Mouse (Mus musculus) liver, embryonic 14.5 days (tissue): ENCODE data around the gene Med31. TPM values are rescaled to one million over a fixed set of nuclear protein-coding genes. Genes with fewer than 3 reads are reported as not detected.
A peak's percentile ranks its signal among the peaks of the same experiment; 100 is the strongest.

Experiments
- ATAC-seq: fragments of 200-750 bp; cut with Nextera tagmentation; 2 replicates; pipeline ENCODE4 v1.8.0; 2017; ENCODE audit warnings: moderate number of reproducible peaks, mild to moderate bottlenecking, moderate library complexity; ENCODE audit not compliant: insufficient read depth
- DNase-seq, 3 experiments: peaks; one replicate each; pipeline ENCODE4 v3.0.0-alpha.2; 2012 to 2013; ENCODE audit warnings: low read depth in 3 of 3, low spot score in 3 of 3
- H3K27ac ChIP-seq: fragments of 300-500 bp; sonication (generic); 2 replicates; pipeline ENCODE4 v1.5.1; 2014; ENCODE audit warnings: moderate library complexity, mild to moderate bottlenecking, control low read depth, inconsistent platforms
- H3K27me3 ChIP-seq: fragments of 300-500 bp; sonication (generic); 2 replicates; pipeline ENCODE4 v1.6.1; 2014; ENCODE audit warnings: mild to moderate bottlenecking, low read length, moderate library complexity; ENCODE audit not compliant: control insufficient read depth, insufficient read depth
- H3K36me3 ChIP-seq: fragments of 300-500 bp; sonication (generic); replicated peaks from 2 replicates; pipeline ENCODE4 v1.6.1; 2014; ENCODE audit warnings: low read depth; ENCODE audit not compliant: control insufficient read depth, insufficient read depth
- H3K4me1 ChIP-seq, 2 experiments: fragments of 200-500 bp in 1 of 2; fragments of 300-500 bp in 1 of 2; sonication (generic) in 1 of 2; replicated peaks; 2 replicates each; pipeline ENCODE4 v1.6.1; 2012 to 2014; ENCODE audit warnings: antibody characterized with exemption in 1 of 2, inconsistent platforms in 1 of 2, low read length in 1 of 2; ENCODE audit not compliant: control insufficient read depth in 2 of 2, insufficient read depth in 2 of 2
- H3K4me2 ChIP-seq: fragments of 300-500 bp; sonication (generic); 2 replicates; pipeline ENCODE4 v1.6.1; 2014; ENCODE audit warnings: low read depth, mild to moderate bottlenecking, control low read depth, moderate library complexity
- H3K4me3 ChIP-seq, 2 experiments: fragments of 200-500 bp in 1 of 2; fragments of 300-500 bp in 1 of 2; sonication (generic) in 1 of 2; 2 replicates each; pipeline ENCODE4 v1.5.1; 2012 to 2014; ENCODE audit warnings: low read depth in 2 of 2, low read length in 2 of 2, mild to moderate bottlenecking in 2 of 2, control low read depth in 1 of 2, inconsistent platforms in 1 of 2, moderate library complexity in 1 of 2; ENCODE audit not compliant: insufficient read depth in 1 of 2
- H3K9ac ChIP-seq: fragments of 300-500 bp; sonication (generic); replicated peaks from 2 replicates; pipeline ENCODE4 v1.6.1; 2014; ENCODE audit warnings: mild to moderate bottlenecking, control low read depth, moderate library complexity
- H3K9me3 ChIP-seq: fragments of 300-500 bp; sonication (generic); 2 replicates; pipeline ENCODE4 v1.6.1; 2016; ENCODE audit warnings: low read length, mixed read lengths; ENCODE audit not compliant: control insufficient read depth
- CTCF ChIP-seq: IDR thresholded peaks from 2 replicates; pipeline ENCODE4 v1.5.1; 2016; ENCODE audit warnings: antibody characterized with exemption, low read depth, control low read depth
- EP300 ChIP-seq: IDR thresholded peaks from 2 replicates; pipeline ENCODE4 v1.6.1; 2016; ENCODE audit warnings: antibody characterized with exemption, low read depth
- WGBS: fragments of 180-500 bp; shearing (Covaris S2); extraction: QIAGEN DNeasy Blood & Tissue Kit; methylation state at CpG from one replicate; pipeline ENCODE4 v1.1.7; 2014; ENCODE audit not compliant: insufficient replicate concordance; 5-methylcytosine and 5-hydroxymethylcytosine counted together
- polyA plus RNA-seq, 2 experiments: library from polyadenylated mRNA; depleted of rRNA in 1 of 2; stranded (reverse) in 1 of 2; unstranded in 1 of 2; fragments of >200 nt; fragmentation: Nextera tagmentation in 1 of 2; extraction: Ambion mirVana in 1 of 2; gene quantifications; 2 replicates each; pipeline versions ENCODE4 v1.2.1 to v1.2.3; 2012 to 2014

Gene Med31
- polyA plus RNA-seq, 2 experiments: 8.5 to 13.0 TPM

DNA sequence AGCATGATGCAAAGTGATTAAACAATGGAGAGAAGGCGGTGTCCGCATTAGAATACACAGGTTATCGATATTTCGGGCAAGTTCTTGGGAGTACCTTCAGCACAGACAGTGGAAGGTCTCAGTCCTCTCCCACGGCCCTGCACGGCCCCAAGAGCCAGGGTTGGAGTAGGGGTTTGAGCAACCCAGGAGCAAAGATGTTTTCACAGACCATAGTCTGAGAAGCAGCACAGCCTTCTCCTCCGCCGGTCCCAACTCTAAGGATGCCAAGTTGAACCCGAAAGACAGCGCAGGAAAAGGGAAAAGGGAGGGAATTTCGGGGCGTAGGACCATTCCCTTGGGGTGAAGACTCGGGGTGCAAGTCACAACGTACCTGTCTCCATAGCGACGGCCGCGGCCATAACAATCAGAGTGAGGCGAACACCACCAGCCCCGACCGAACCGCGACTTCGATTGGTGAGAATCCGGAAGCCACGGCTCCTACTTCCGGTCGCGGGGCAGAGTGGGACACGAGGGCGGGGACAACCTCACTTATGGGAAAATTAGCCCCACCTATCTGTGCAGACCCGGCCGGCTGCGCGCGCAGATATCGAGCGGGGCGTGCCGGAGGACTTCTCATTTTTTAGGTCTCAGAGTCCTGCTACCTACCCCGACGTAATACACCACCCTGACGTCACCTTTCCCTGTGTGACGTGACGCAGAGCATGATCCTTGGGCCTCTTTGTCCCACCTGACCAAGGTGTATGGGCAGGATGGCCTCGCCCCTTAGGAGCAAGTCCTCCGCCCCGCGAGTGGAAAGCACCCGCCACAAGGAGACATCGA lies 592 bp downstream of the Med31 start:
- WGBS: under 1% methylated on average over 51 of the region's 51 CpGs
- Histone ChIP-seq H3K9me3 (no peaks in the 10 kb centered on the region), H3K9ac (peak overlapping the region; percentile 65), H3K4me2 (peak overlapping the region; percentile 90), H3K4me1 (peaks cover 4 to 5% of the 10 kb centered on the region in 2 experiments; a peak in 2 of 4 replicates), H3K4me3 (peak overlapping the region; percentile 70 to 96), H3K27me3 (no peaks in the 10 kb centered on the region), H3K27ac (peak overlapping the region; percentile 15), H3K36me3 (peaks cover 3% of the 10 kb centered on the region)
- DNase-seq (peak; percentile 89 to 93 (median 89)), ATAC-seq (peak; percentile 97)
- TF ChIP-seq EP300: no peak
- no peak; the same call in 1 of the 2 replicates for TF ChIP-seq CTCF

- TF ChIP-seq EP300 (no peak), CTCF (no peak)
- 8% methylated on average over 17 of the region's 17 CpGs for WGBS
- ATAC-seq (no peak), DNase-seq (no peak)
- no peaks in the 10 kb centered on the region for H3K27me3 ChIP-seq
- no peaks in the 10 kb centered on the region for H3K9me3 ChIP-seq
- H3K9ac ChIP-seq: peak overlapping the region; percentile 60
- H3K4me3 ChIP-seq: peak overlapping the region; percentile 92 to 95
- H3K4me2 ChIP-seq: peak overlapping the region; percentile 96
- H3K27ac ChIP-seq: peak overlapping the region; percentile 23; the same call in 1 of the 2 replicates
- peaks cover 5 to 10% of the 10 kb centered on the region in 2 experiments; a peak in 3 of 4 replicates for H3K4me1 ChIP-seq
- peaks cover 3% of the 10 kb centered on the region for H3K36me3 ChIP-seq
These were observed 7.5 kb downstream of the Med31 start for GRCm38 (mm10) chr11:72207834-72208377.

GRCm38 (mm10) chr11:72207204-72207833 lies 8.1 kb downstream of the Med31 start, which contains the start of the genes 4933427D14Rik and Txndc17:
Gene 4933427D14Rik (minus strand): TSS chr11:72207459.
Gene Txndc17 (plus strand): TSS chr11:72207547.
- TF ChIP-seq CTCF (no peak), EP300 (no peak)
- no peaks in the 10 kb centered on the region for H3K27me3 ChIP-seq
- peaks cover 3% of the 10 kb centered on the region for H3K36me3 ChIP-seq
- peak within 1 kb of the TSS; percentile 23; the same call in 1 of the 2 replicates for H3K27ac ChIP-seq
- peaks cover 5 to 10% of the 10 kb centered on the region in 2 experiments; a peak in 3 of 4 replicates for H3K4me1 ChIP-seq
- under 1% methylated on average over 42 of the region's 42 CpGs for WGBS
- H3K9ac ChIP-seq: peak within 1 kb of the TSS; percentile 60
- peak within 1 kb of the TSS; percentile 96 for H3K4me2 ChIP-seq
- peak; percentile 91 for ATAC-seq
- peak; percentile 66 to 69 (median 67) for DNase-seq
- H3K4me3 ChIP-seq: peak within 1 kb of the TSS; percentile 92 to 95
- H3K9me3 ChIP-seq: no peaks in the 10 kb centered on the region

DNA sequence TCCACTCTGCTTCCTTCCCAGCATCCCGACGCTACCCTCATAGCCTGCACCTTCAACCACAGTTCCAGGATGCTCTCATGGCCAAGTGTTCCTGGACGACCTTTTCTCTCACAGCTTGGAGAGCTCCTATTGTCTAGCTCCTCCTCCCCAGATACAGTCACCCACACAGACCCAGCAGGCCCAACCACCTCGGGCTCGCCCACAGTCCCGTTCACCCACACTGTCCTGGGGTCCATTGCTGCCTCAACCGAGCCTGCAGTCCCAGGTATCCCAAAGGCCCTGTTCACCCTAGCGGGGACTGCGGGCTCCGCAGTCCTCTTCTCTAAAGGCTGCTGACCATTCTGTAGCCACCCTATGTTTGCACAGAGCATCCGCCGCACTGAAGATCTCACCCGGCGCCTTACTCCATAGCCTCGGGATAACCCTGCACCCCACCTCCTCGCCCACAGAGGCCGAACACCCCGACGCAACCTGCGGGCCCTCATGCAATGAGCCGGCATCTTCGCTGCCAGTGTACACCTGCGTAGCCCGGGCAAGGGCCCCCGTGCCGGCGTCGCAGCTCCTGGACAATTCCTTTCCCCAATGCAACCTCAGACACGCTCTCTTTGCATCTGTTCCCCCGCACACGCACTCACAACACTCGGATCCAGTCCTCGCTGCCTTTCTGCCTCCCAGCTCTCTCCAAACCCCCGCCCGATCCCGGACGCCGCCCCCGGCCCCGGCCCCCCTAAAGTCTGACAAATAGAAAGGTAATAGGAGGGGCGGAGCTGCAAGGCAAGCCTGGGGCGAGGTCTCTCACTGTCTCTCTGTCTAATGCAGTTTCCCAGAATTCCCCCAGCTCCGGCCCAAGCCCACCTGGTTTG lies 8.8 kb downstream of the Med31 start, which contains the start of gene Gm43951:
Gm43951 (minus strand) TSS at position 500 of the 863 bp plus-strand sequence.
- ATAC-seq: peak; percentile 25
- peak within 1 kb of the TSS; percentile 96 for H3K4me2 ChIP-seq
- H3K27me3 ChIP-seq: no peaks in the 10 kb centered on the region
- H3K9me3 ChIP-seq: no peaks in the 10 kb centered on the region
- peak within 1 kb of the TSS; percentile 23; the same call in 1 of the 2 replicates for H3K27ac ChIP-seq
- TF ChIP-seq CTCF (0 out of 2 replicates have a peak, but pooled peaks have one; percentile 23), EP300 (no peak)
- H3K4me3 ChIP-seq: peak within 1 kb of the TSS; percentile 92 to 95
- peaks cover 3% of the 10 kb centered on the region for H3K36me3 ChIP-seq
- H3K9ac ChIP-seq: peak within 1 kb of the TSS; percentile 60
- DNase-seq: no peak
- peaks cover 5 to 10% of the 10 kb centered on the region in 2 experiments; a peak in 3 of 4 replicates for H3K4me1 ChIP-seq
- 1% methylated on average over 43 of the region's 43 CpGs for WGBS
